Comparison of ENCODE assay signal across 10 mouse cellular contexts in genomic region chr15:98181856-98182570, GRCm38 (mm10). TPM values are rescaled to one million over a fixed set of nuclear protein-coding genes. Genes with fewer than 3 reads are reported as not detected.
DNase-seq lines count a peak whose midpoint lies in the region; ATAC-seq and TF ChIP-seq lines count a peak whose summit lies in the region.
"Had no signal": no experiment of that assay in that cellular context is flagged by ENCODE, and none has a peak within 500 bp of the region (broad histone marks: within the 10 kb centered on the region; RNA-seq: fewer than 3 reads in every experiment).

No protein-coding gene starts in this region.

- H3K9ac ChIP-seq in forebrain, embryonic 11.5 days (ENCODE audit: low read length): no peak overlapping the region
- no peak overlapping the region for H3K9ac ChIP-seq in forebrain, embryonic 13.5 days
- H3K9ac ChIP-seq in kidney, embryonic 16.5 days (replicated peaks; ENCODE audit: low read length): no peak overlapping the region

- ATAC-seq in forebrain, embryonic 11.5 days (replicated peaks; ENCODE audit: low FRiP score): peak; percentile 11; the same call in 1 of the 2 replicates
- no peak for ATAC-seq in forebrain, embryonic 13.5 days
- peak; percentile 9; the same call in 1 of the 2 replicates for ATAC-seq in kidney, embryonic 16.5 days (ENCODE audit: low FRiP score, low TSS enrichment)

- H3K36me3 ChIP-seq in forebrain, embryonic 11.5 days (ENCODE audit: control insufficient read depth, insufficient read depth, low read length): no peaks in the 10 kb centered on the region
- no peaks in the 10 kb centered on the region for H3K36me3 ChIP-seq in forebrain, embryonic 13.5 days (ENCODE audit: poor library complexity, severe bottlenecking)
- no peaks in the 10 kb centered on the region for H3K36me3 ChIP-seq in kidney, adult 2 months (ENCODE audit: control insufficient read depth, insufficient read depth, low read length)
- no peaks in the 10 kb centered on the region for H3K36me3 ChIP-seq in kidney, embryonic 16.5 days (ENCODE audit: insufficient read depth, low read length)
- H3K36me3 ChIP-seq: liver, embryonic 12.5 days had no signal

- peak; percentile 50 for DNase-seq in forebrain, embryonic 11.5 days (ENCODE audit: low spot score)
- DNase-seq in kidney, adult 2 months: peak; percentile 57
- no peak for DNase-seq in kidney, adult 18-20 months
- DNase-seq in cerebellum, adult 8-10 months: peak; percentile 33
- DNase-seq in adrenal gland, postnatal 10 days: no peak
- no peak for DNase-seq in embryo, embryonic 10.5 days (ENCODE audit: low spot score)

- no peaks in the 10 kb centered on the region; the same call in 1 of the 2 replicates for H3K27me3 ChIP-seq in forebrain, embryonic 11.5 days (ENCODE audit: control insufficient read depth, insufficient read depth, low read length)
- H3K27me3 ChIP-seq in forebrain, embryonic 13.5 days: peaks cover 22% of the 10 kb centered on the region
- H3K27me3 ChIP-seq in kidney, adult 2 months (replicated peaks; ENCODE audit: control insufficient read depth, insufficient read depth, low read length): no peaks in the 10 kb centered on the region
- H3K27me3 ChIP-seq in kidney, embryonic 16.5 days (ENCODE audit: insufficient read depth, low read length): peaks cover 1% of the 10 kb centered on the region; the same call in 1 of the 2 replicates

- no peak for TF ChIP-seq CTCF in kidney, adult 2 months (conservative IDR thresholded peaks at IDR 0.05; ENCODE audit: insufficient read depth, insufficient read length, low read depth, low read length)

- no peak for TF ChIP-seq POLR2A in kidney, adult 2 months (IDR thresholded peaks at IDR 0.05; ENCODE audit: low read depth, low read length)

- peaks cover 4% of the 10 kb centered on the region for H3K4me1 ChIP-seq in forebrain, embryonic 11.5 days (replicated peaks; ENCODE audit: control insufficient read depth, insufficient read depth, low read length)
- peaks cover 5% of the 10 kb centered on the region for H3K4me1 ChIP-seq in forebrain, embryonic 13.5 days
- H3K4me1 ChIP-seq in kidney, adult 2 months (ENCODE audit: control insufficient read depth, insufficient read depth, low read length): peaks cover 3% of the 10 kb centered on the region; the same call in 1 of the 2 replicates
- peaks cover 18% of the 10 kb centered on the region for H3K4me1 ChIP-seq in kidney, embryonic 16.5 days (ENCODE audit: insufficient read depth, low read length)

- 71% methylated on average over 12 of the region's 12 CpGs for WGBS in forebrain, embryonic 11.5 days
- WGBS in forebrain, embryonic 13.5 days: 74% methylated on average over 12 of the region's 12 CpGs
- 35% methylated on average over 12 of the region's 12 CpGs for WGBS in kidney, adult 2 months
- 44% methylated on average over 12 of the region's 12 CpGs for WGBS in kidney, embryonic 16.5 days

- H3K9me3 ChIP-seq in forebrain, embryonic 11.5 days (ENCODE audit: control insufficient read depth, low read length): no peaks in the 10 kb centered on the region
- H3K9me3 ChIP-seq in forebrain, embryonic 13.5 days (replicated peaks): no peaks in the 10 kb centered on the region
- no peaks in the 10 kb centered on the region for H3K9me3 ChIP-seq in kidney, embryonic 16.5 days (ENCODE audit: low read length)
- H3K9me3 ChIP-seq: liver, embryonic 12.5 days had no signal

- no peak overlapping the region for H3K4me3 ChIP-seq in forebrain, embryonic 11.5 days (ENCODE audit: low read depth, low read length)
- H3K4me3 ChIP-seq in forebrain, embryonic 13.5 days: no peak overlapping the region
- no peak overlapping the region for H3K4me3 ChIP-seq in kidney, adult 2 months (ENCODE audit: insufficient read depth, low read depth, low read length)
- H3K4me3 ChIP-seq in kidney, embryonic 16.5 days (ENCODE audit: low read length): no peak overlapping the region

- H3K27ac ChIP-seq in forebrain, embryonic 11.5 days (ENCODE audit: low read depth, low read length): no peak overlapping the region
- H3K27ac ChIP-seq in forebrain, embryonic 13.5 days: no peak overlapping the region
- no peak overlapping the region for H3K27ac ChIP-seq in kidney, adult 2 months (ENCODE audit: insufficient read depth, low read depth, low read length)
- H3K27ac ChIP-seq in kidney, embryonic 16.5 days (ENCODE audit: low read length): no peak overlapping the region; the same call in 1 of the 2 replicates
- H3K27ac ChIP-seq: liver, embryonic 12.5 days had no signal

- H3K4me2 ChIP-seq in forebrain, embryonic 11.5 days (ENCODE audit: low read depth, low read length, severe bottlenecking): no peak overlapping the region
- H3K4me2 ChIP-seq in forebrain, embryonic 13.5 days: no peak overlapping the region
- H3K4me2 ChIP-seq in kidney, embryonic 16.5 days (replicated peaks; ENCODE audit: low read depth, low read length): peak overlapping the region; percentile 81

RNA-seq across cellular contexts. Expression of gene Olfr288, which starts 13.3 kb away (rescaled TPM):
- polyA plus RNA-seq in forebrain, embryonic 11.5 days (2014; fragmentation: Nextera tagmentation; extraction: Ambion mirVana): not detected in 2 replicates
- not detected in 2 replicates for polyA plus RNA-seq in forebrain, embryonic 13.5 days (2015; fragmentation: Nextera tagmentation; extraction: Ambion mirVana)
- polyA plus RNA-seq in kidney, adult 2 months (2012; rRNA removed): not detected in 2 replicates
- not detected in 2 replicates for polyA plus RNA-seq in kidney, embryonic 16.5 days (2015; fragmentation: Nextera tagmentation; extraction: Ambion mirVana)
- total RNA-seq in adrenal gland, postnatal 10 days (2021): not detected
- polyA plus RNA-seq: liver, embryonic 12.5 days; spleen, adult 2 months had no signal

RNA-seq across cellular contexts. Expression of gene Ccdc184, which starts 15.1 kb away (rescaled TPM):
- 8.7 and 10.1 TPM in 2 replicates for polyA plus RNA-seq in forebrain, embryonic 11.5 days (2014; fragmentation: Nextera tagmentation; extraction: Ambion mirVana)
- polyA plus RNA-seq in forebrain, embryonic 13.5 days (2015; fragmentation: Nextera tagmentation; extraction: Ambion mirVana): 19.4 and 25.6 TPM in 2 replicates
- 0.19 and 0.45 TPM in 2 replicates for polyA plus RNA-seq in kidney, adult 2 months (2012; rRNA removed)
- 1.8 and 2.1 TPM in 2 replicates for polyA plus RNA-seq in kidney, embryonic 16.5 days (2015; fragmentation: Nextera tagmentation; extraction: Ambion mirVana)
- 1 to 10 TPM; 1.2 to 1.5 TPM for total RNA-seq in adrenal gland, postnatal 10 days (2021)
- polyA plus RNA-seq: liver, embryonic 12.5 days had no signal

RNA-seq across cellular contexts. Expression of gene Asb8, which starts 16.6 kb away (rescaled TPM):
- polyA plus RNA-seq in forebrain, embryonic 11.5 days (2014; fragmentation: Nextera tagmentation; extraction: Ambion mirVana): 47.4 and 49.4 TPM in 2 replicates
- polyA plus RNA-seq in forebrain, embryonic 13.5 days (2015; fragmentation: Nextera tagmentation; extraction: Ambion mirVana): 41.4 and 45.8 TPM in 2 replicates
- 46.8 and 52.5 TPM in 2 replicates for polyA plus RNA-seq in kidney, adult 2 months (2012; rRNA removed)
- 59.6 and 60.2 TPM in 2 replicates for polyA plus RNA-seq in kidney, embryonic 16.5 days (2015; fragmentation: Nextera tagmentation; extraction: Ambion mirVana)
- total RNA-seq in adrenal gland, postnatal 10 days (2021): 10 to 100 TPM; 43.2 to 54.1 TPM

RNA-seq across cellular contexts. Expression of gene Gm44579, which starts 38.8 kb away (rescaled TPM):
- polyA plus RNA-seq in forebrain, embryonic 11.5 days (2014; fragmentation: Nextera tagmentation; extraction: Ambion mirVana): not detected in 2 replicates
- not detected in 2 replicates for polyA plus RNA-seq in forebrain, embryonic 13.5 days (2015; fragmentation: Nextera tagmentation; extraction: Ambion mirVana)
- not detected in 2 replicates for polyA plus RNA-seq in kidney, adult 2 months (2012; rRNA removed)
- not detected in 2 replicates for polyA plus RNA-seq in kidney, embryonic 16.5 days (2015; fragmentation: Nextera tagmentation; extraction: Ambion mirVana)
- not detected for total RNA-seq in adrenal gland, postnatal 10 days (2021)
- polyA plus RNA-seq: liver, embryonic 12.5 days; spleen, adult 2 months had no signal

RNA-seq across cellular contexts. Expression of gene Olfr287, which starts 38.8 kb away (rescaled TPM):
- polyA plus RNA-seq in forebrain, embryonic 11.5 days (2014; fragmentation: Nextera tagmentation; extraction: Ambion mirVana): not detected in 2 replicates
- not detected in 2 replicates for polyA plus RNA-seq in forebrain, embryonic 13.5 days (2015; fragmentation: Nextera tagmentation; extraction: Ambion mirVana)
- not detected in 2 replicates for polyA plus RNA-seq in kidney, adult 2 months (2012; rRNA removed)
- polyA plus RNA-seq in kidney, embryonic 16.5 days (2015; fragmentation: Nextera tagmentation; extraction: Ambion mirVana): not detected in 2 replicates
- total RNA-seq in adrenal gland, postnatal 10 days (2021): not detected
- polyA plus RNA-seq: liver, embryonic 12.5 days; spleen, adult 2 months had no signal

Comparison
In these comparisons a context has a peak if more than half of its experiments do, and no peak if none do; other contexts are left out.
1. DNase-seq: peak in forebrain, embryonic 11.5 days (single experiment), kidney, adult 2 months (single experiment) and cerebellum, adult 8-10 months (single experiment); none in kidney, adult 18-20 months (single experiment), adrenal gland, postnatal 10 days (single experiment) and embryo, embryonic 10.5 days (single experiment).